Mouse (Mus musculus) T-cell, adult 2 months (primary cell): ENCODE data around the gene Foxa2.

Source experiments
- DNase-seq: peaks from one replicate; pipeline ENCODE4 v3.0.0; 2022; ENCODE audit warnings: low spot score

Gene Foxa2

GRCm38 (mm10) chr2:148004554-148005521, 41.9 kb downstream of the Foxa2 start:
- no peak for DNase-seq

GRCm38 (mm10) chr2:148003511-148003910, 43.3 kb downstream of the Foxa2 start:
- DNase-seq = no peak

- no peak for DNase-seq
Measured at GRCm38 (mm10) chr2:147998206-147998966, 48.4 kb downstream of the Foxa2 start.

GRCm38 (mm10) chr2:147996781-147997180, 50.0 kb downstream of the Foxa2 start:
- DNase-seq = no peak

GRCm38 (mm10) chr2:147993821-147994220, 52.9 kb downstream of the Foxa2 start:
- DNase-seq = no peak

GRCm38 (mm10) chr2:147992935-147993679, 53.7 kb downstream of the Foxa2 start:
- DNase-seq = no peak
